Mouse (Mus musculus) inflammation-experienced regulatory T-cells, adult 6 months (primary cell): ENCODE data around the gene Sox13. TPM values are rescaled to one million over a fixed set of nuclear protein-coding genes. Genes with fewer than 3 reads are reported as not detected.
A peak's percentile ranks its signal among the peaks of the same experiment; 100 is the strongest.

Experiments used
- ATAC-seq: one replicate; pipeline ENCODE4 v1.8.0; 2017
- polyA plus RNA-seq, 3 experiments: library from polyadenylated mRNA; unstranded; fragments of 100-300 nt; shearing (Covaris generic); gene quantifications; one replicate each; pipeline ENCODE4 v1.2.1; 2017

Gene Sox13
- polyA plus RNA-seq, 3 experiments from 2014 or later = not detected

- no peak for ATAC-seq
Observed at GRCm38 (mm10) chr1:133397483-133398237, 26.5 kb downstream of the Sox13 start.

- ATAC-seq = no peak
Observed at GRCm38 (mm10) chr1:133397094-133397482, 27.1 kb downstream of the Sox13 start.

DNA sequence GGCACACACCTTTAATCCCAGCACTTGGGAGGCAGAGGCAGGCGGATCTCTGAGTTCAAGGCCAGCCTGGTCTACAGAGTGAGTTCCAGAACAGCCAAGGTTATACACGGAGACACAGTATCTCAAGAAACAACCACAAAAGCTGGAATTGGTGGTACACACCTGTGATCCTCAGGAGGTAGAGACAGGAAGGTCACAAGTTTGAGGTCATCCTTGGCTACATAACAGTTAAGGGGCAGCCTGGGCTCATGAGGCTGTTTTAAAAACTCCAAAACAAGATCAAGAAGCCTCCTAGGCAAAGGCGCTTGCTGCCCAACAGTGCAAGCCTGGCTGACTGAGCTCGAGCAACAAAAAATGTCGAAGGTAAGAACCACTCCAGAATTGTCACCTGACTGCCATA lies 27.5 kb downstream of the Sox13 start:
- no peak for ATAC-seq

DNA sequence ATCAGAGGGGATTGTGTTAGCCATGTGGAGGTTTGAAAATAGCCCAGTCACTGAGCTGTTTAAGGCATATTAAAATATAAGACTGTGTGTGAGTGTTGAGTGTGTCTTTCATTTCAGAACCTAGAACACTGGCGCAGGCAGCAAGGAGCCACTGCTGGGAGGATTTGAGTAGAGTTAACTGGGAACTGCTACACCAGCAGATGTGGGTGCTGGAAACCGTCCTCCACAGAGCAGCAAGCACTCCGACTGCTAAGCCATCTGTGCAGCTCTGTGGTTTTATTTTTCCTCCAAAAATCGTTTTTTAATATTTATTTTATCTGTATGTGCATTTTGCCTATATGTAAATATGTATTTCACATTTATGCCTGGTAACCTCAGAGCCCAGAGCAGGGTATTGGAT lies 29.5 kb downstream of the Sox13 start:
- ATAC-seq = no peak

GRCm38 (mm10) chr1:133387539-133388268 lies 36.5 kb downstream of the Sox13 start:
- no peak for ATAC-seq

- no peak for ATAC-seq
Observed at GRCm38 (mm10) chr1:133386209-133386608, 38.0 kb downstream of the Sox13 start.

DNA sequence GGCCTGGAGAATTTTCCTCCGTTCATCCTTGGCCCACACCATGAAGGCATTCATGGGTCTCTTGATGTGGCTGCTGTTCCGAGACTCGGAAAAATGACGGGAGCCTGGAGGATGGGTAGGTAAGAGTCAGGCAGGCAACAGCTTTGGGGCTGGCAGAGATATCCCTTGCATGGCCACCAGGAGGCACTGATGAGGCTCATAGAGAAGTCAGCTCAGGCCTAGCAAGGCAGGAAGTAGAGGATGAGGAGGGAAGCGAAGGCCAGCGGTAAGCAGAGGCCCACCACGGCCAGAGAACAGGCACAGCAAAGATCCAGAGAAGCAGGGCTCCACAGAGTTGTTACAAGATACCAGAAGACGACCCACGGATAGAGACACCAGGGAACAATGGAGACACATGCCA lies 38.7 kb downstream of the Sox13 start:
- ATAC-seq = peak; percentile 69

GRCm38 (mm10) chr1:133383157-133383783 lies 40.9 kb downstream of the Sox13 start:
- no peak for ATAC-seq

- ATAC-seq = no peak
Observed at GRCm38 (mm10) chr1:133382552-133383155, 41.5 kb downstream of the Sox13 start.

DNA sequence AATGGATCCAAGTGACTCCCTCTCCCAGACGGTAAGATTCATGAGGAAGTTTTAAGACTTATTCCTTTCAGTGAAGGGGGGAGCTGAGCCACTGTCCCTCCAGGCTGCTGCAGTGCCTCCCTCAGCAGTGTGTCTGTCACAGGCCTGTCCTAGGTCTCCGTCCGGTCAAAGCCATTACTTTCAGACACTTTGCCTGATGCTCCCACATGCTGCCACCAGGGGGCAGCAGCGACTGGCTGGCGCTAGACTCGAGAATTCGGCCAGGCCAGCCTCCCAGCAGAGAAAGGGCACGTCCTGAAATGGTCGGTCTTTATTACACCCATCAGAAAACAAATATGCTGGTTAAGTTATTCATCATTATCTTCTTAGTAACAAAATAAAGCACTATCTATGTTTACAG lies 42.2 kb downstream of the Sox13 start:
- no peak for ATAC-seq

DNA sequence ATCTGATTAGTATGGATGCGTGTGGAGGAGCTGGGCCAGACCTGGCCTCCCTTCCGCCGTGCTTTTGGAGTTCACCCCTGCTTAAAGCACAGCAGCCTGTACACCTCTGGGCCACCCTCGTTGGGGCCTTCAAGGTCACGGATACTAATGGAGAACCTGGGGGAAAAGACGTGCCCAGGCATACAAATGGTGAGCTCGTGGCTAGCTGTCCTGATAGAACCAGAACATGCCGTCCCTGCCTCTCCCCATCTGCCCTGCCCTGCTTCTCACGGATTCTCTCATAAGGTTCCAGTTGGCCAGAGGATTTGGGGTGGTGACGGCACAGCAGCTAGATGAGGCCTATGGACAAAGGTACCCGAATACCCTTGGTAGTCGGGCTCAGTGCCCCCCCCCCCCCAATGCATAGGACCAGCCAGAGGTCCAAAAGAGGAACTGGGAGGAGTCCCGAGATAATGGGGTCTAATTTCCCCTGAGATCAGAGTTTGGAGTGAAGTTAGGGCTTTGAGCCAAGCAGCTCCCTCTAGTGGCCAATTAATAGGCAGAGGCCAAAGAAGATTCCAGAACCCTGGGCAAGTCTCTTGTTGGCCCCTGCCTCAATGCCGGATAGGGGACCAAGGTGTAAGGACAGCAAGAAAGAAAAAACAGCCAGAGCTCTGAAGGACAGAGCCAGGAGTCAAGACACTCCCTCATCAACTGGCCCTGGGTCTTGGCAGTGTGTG lies 43.7 kb downstream of the Sox13 start:
- ATAC-seq = no peak

GRCm38 (mm10) chr1:133379986-133380320 lies 44.2 kb downstream of the Sox13 start:
- no peak for ATAC-seq

DNA sequence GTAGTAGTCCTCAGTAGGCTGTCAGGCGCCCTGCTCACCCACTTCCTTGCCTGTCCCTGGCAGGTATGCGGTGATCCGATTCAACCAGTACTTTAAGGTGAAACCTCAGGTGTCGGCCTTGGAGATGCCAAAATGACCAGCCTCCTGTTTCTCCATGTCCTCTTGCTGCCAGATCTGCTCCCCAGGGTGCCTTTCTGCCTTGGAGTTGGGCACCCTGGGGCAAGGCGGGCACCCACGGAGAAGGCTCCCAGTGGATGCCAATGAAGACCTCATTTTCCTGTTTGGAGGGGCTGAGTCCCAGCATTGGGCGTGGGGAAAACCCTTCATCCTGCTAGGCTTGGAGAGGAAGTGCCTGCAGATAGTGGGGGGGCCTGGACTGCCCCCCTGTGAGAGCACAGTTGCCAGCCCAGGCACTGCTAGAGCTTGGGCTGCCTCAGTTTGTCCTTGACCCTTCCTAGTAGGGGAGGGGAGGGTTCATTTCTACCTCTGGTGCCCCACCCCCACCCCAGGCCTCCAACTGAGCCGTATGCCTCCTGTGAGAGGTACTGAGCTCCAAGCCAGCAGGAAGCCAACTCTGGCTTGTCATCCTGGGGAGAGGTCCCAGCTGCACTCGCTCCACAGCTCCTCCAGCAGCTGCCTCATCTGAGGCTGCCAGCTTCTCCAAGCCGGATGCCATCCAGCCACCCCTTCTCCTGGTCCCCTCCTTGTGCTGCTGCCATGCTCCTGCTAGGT lies 44.8 kb downstream of the Sox13 start:
- no peak for ATAC-seq

DNA sequence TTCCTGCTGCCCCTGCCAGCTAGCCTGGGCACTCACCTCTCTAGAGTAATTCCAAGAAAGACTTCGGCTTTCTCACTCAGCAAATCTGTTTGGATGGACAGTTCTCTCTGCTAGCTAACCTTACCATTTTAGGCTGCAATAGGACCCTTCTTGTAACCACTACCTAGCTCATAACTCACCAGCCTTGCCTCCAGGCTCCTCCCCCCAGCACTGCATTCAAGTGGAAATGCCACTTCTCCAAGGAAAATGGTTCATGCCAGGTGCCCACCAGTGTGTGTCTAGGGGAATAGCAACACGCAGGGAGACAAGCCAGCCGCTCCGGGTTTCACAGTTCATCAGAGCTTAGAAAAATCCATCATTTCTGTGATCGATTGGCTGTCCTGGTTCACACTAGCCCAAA lies 46.6 kb downstream of the Sox13 start:
- no peak for ATAC-seq

- no peak for ATAC-seq
Observed at GRCm38 (mm10) chr1:133375696-133376346, 48.4 kb downstream of the Sox13 start.

- no peak for ATAC-seq
Observed at GRCm38 (mm10) chr1:133372113-133372512, 52.1 kb downstream of the Sox13 start.

GRCm38 (mm10) chr1:133371431-133371830 lies 52.7 kb downstream of the Sox13 start:
- no peak for ATAC-seq

- ATAC-seq = no peak
Observed at GRCm38 (mm10) chr1:133370352-133370751, 53.8 kb downstream of the Sox13 start.

- ATAC-seq = no peak
Observed at GRCm38 (mm10) chr1:133368644-133369043, 55.5 kb downstream of the Sox13 start.

GRCm38 (mm10) chr1:133367606-133368488 lies 56.3 kb downstream of the Sox13 start:
- no peak for ATAC-seq
